Mouse (Mus musculus) heart, embryonic 16.5 days (tissue): ENCODE measurements around the gene Acbd6. TPM values are rescaled to one million over a fixed set of nuclear protein-coding genes. Genes with fewer than 3 reads are reported as not detected.

ENCODE experiments used
- ATAC-seq: fragments of 200-750 bp; cut with Nextera tagmentation; replicated peaks from 2 replicates; pipeline ENCODE4 v1.8.0; 2017; ENCODE audit warnings: moderate number of reproducible peaks; ENCODE audit not compliant: insufficient read depth, low FRiP score; ENCODE audit errors: extremely low read depth
- H3K27ac ChIP-seq: fragments of 300-500 bp; sonication (generic); 2 replicates; pipeline ENCODE4 v1.5.1; 2014; ENCODE audit warnings: mild to moderate bottlenecking, low read length, control low read depth, moderate library complexity
- H3K27me3 ChIP-seq: fragments of 300-500 bp; sonication (generic); 2 replicates; pipeline ENCODE4 v1.6.1; 2014; ENCODE audit warnings: low read length, mixed read lengths; ENCODE audit not compliant: control insufficient read depth, insufficient read depth
- H3K36me3 ChIP-seq: fragments of 300-500 bp; sonication (generic); 2 replicates; pipeline ENCODE4 v1.6.1; 2014; ENCODE audit not compliant: control insufficient read depth, insufficient read depth
- H3K4me1 ChIP-seq: fragments of 300-500 bp; sonication (generic); 2 replicates; pipeline ENCODE4 v1.6.1; 2014; ENCODE audit warnings: low read length, mixed read lengths; ENCODE audit not compliant: control insufficient read depth, insufficient read depth
- H3K4me2 ChIP-seq: fragments of 300-500 bp; sonication (generic); 2 replicates; pipeline ENCODE4 v1.6.1; 2014; ENCODE audit warnings: low read depth, mild to moderate bottlenecking, control low read depth, low read length
- H3K4me3 ChIP-seq: fragments of 300-500 bp; sonication (generic); 2 replicates; pipeline ENCODE4 v1.5.1; 2014; ENCODE audit warnings: mild to moderate bottlenecking, control low read depth, low read length
- H3K9ac ChIP-seq: fragments of 300-500 bp; sonication (generic); 2 replicates; pipeline ENCODE4 v1.6.1; 2014; ENCODE audit warnings: low read length, control low read depth
- H3K9me3 ChIP-seq: fragments of 300-500 bp; sonication (generic); replicated peaks from 2 replicates; pipeline ENCODE4 v1.6.1; 2016; ENCODE audit warnings: low read length; ENCODE audit not compliant: control insufficient read depth
- WGBS: fragments of 180-500 bp; shearing (Covaris S2); extraction: QIAGEN DNeasy Blood & Tissue Kit; methylation state at CpG from one replicate; pipeline ENCODE4 v1.1.7; 2014; 5-methylcytosine and 5-hydroxymethylcytosine counted together
- polyA plus RNA-seq: library from polyadenylated mRNA; unstranded; fragments of >200 nt; fragmentation: Nextera tagmentation; extraction: Ambion mirVana; gene quantifications from 2 replicates; pipeline ENCODE4 v1.2.1, GENCODE M21; 2015

Acbd6 gene
- 50.5 and 55.4 TPM in 2 replicates for polyA plus RNA-seq

DNA sequence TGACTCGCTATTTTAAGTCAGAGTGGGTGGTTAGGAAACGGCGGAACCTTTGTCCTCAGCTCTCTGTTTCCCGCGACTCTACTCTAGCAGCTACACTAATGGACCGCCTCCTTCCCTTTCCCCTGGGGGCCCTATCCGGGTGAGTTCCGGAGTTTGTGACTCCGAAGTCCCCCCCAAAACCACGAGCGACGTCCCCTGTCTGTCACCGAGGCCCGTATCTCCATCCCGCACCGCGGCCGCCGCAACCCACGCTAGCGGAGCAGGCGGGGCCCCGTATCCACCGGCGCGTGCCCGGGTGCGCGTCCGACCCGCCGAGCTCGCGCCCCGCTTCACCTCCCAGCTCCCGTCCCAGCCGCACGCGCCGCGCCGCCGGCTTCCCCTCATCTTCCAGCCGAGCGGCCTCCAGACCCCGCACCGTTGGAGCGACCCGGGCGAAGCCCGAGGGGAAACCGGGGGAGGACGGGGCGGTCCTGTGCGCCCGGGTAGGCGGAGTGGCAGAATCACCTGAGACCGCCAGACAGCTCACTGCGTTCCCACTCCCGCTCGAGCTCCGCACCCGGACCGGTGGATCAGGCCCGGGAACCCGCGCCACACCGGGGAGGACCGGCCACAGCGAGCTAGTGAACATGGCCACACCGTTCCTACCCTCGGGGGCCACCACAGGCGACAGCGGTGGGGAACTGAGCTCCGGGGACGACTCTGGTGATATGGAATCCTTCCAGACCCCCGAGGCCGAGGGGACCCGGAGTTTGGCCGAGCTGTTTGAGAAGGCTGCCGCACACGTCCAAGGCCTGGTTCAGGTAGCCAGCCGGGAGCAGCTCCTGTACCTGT, at the start of gene Acbd6:
TSS of gene Acbd6 (plus strand) at position 109 of the 831 bp plus-strand sequence.
- 0 out of 2 replicates have a peak, but pooled peaks cover 2% of the 10 kb centered on the region for H3K36me3 ChIP-seq
- H3K4me1 ChIP-seq, result peaks cover 15% of the 10 kb centered on the region
- peak within 1 kb of the TSS; percentile 78 for H3K27ac ChIP-seq
- ATAC-seq, result peak; percentile 85
- peak within 1 kb of the TSS; percentile 96 for H3K9ac ChIP-seq
- H3K4me2 ChIP-seq, result peak within 1 kb of the TSS; percentile 79
- WGBS, result under 1% methylated on average over 83 of the region's 83 CpGs
- H3K9me3 ChIP-seq, result no peaks in the 10 kb centered on the region
- H3K4me3 ChIP-seq, result peak within 1 kb of the TSS; percentile 79
- no peaks in the 10 kb centered on the region for H3K27me3 ChIP-seq

DNA sequence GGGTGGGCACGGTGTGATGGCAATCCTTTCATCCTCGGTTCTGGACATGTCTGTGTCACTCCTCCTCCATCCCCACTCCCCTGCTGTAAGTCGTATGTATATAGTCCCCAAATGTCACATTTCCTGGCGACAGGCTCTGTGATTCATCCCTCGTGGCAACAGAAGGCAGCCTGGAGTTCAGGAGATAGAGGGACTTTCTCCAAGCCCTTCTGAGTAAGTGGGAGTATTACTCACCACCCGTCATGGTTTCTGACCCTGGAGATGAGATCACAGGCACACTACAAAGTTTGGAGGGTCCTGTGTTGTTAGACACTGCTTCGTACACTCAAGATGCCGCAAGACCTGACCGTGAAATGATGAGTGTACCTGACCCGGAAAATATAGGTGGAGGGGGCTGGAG, 47.7 kb upstream of the Acbd6 start:
- no peak overlapping the region for H3K9ac ChIP-seq
- no peak for ATAC-seq
- H3K4me1 ChIP-seq, result peaks cover 4% of the 10 kb centered on the region
- no peak overlapping the region for H3K4me2 ChIP-seq
- no peak overlapping the region for H3K4me3 ChIP-seq
- no peaks in the 10 kb centered on the region for H3K36me3 ChIP-seq
- WGBS, result 52% methylated on average over 10 of the region's 10 CpGs
- H3K27ac ChIP-seq, result no peak overlapping the region
- no peaks in the 10 kb centered on the region for H3K9me3 ChIP-seq
- no peaks in the 10 kb centered on the region for H3K27me3 ChIP-seq

- Histone ChIP-seq H3K9ac (no peak overlapping the region), H3K36me3 (no peaks in the 10 kb centered on the region), H3K4me1 (no peaks in the 10 kb centered on the region), H3K4me3 (no peak overlapping the region), H3K9me3 (peaks cover 7% of the 10 kb centered on the region), H3K27me3 (no peaks in the 10 kb centered on the region), H3K4me2 (no peak overlapping the region), H3K27ac (no peak overlapping the region)
- WGBS, result 89% methylated on average over 4 of the region's 4 CpGs
- ATAC-seq, result no peak
These were observed 42.1 kb upstream of the Acbd6 start for GRCm38 (mm10) chr1:155515866-155516265.

DNA sequence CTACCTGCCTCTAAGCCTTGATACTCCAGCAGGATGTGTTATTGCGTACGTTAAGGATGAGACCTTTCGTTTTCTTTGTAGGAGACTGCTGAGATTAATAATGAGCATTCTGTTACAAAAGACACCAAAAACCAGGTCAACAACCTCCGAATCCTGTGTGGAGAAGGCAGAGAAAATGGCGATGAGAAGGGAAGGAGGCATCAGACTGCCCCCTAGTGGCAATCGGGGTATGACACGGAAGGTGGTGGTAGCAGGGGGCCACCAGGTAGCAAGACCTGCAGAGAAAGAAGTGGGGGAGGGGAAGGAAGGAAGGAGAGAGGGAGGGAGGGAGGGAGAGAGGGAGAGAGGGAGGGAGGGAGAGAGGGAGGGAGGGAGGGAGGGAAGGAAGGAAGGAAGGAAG, 41.3 kb upstream of the Acbd6 start:
- H3K9me3 ChIP-seq, result peaks cover 7% of the 10 kb centered on the region
- ATAC-seq, result no peak
- 43% methylated on average over 7 of the region's 7 CpGs for WGBS
- no peak overlapping the region for H3K4me3 ChIP-seq
- H3K27ac ChIP-seq, result no peak overlapping the region
- H3K4me1 ChIP-seq, result no peaks in the 10 kb centered on the region
- no peak overlapping the region for H3K4me2 ChIP-seq
- H3K9ac ChIP-seq, result no peak overlapping the region
- no peaks in the 10 kb centered on the region for H3K36me3 ChIP-seq
- no peaks in the 10 kb centered on the region for H3K27me3 ChIP-seq

DNA sequence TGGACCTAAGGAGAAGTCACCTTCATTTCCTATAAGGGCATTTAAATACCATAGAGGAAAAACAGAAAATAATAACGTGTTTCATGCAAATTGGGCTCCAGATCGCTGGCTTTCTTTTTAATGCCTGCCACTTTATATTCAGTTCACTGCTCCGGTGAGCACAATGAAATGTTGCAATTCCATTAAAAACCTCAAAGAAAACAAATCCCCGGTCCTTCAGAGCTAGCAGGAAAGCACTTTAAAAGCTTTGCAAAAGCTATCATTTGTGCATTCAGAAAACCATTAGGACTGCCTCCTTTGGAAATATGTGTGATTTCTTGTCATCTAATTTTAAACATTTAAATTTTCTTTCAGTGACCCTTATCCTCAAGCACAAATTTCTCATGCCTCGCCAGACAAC, 40.9 kb upstream of the Acbd6 start:
- ATAC-seq, result no peak
- peaks cover 7% of the 10 kb centered on the region for H3K9me3 ChIP-seq
- no peak overlapping the region for H3K4me3 ChIP-seq
- H3K9ac ChIP-seq, result no peak overlapping the region
- H3K36me3 ChIP-seq, result no peaks in the 10 kb centered on the region
- H3K4me2 ChIP-seq, result no peak overlapping the region
- H3K27ac ChIP-seq, result no peak overlapping the region
- no peaks in the 10 kb centered on the region for H3K27me3 ChIP-seq
- WGBS, result 76% methylated on average over 5 of the region's 5 CpGs
- no peaks in the 10 kb centered on the region for H3K4me1 ChIP-seq

GRCm38 (mm10) chr1:155520285-155520684, 37.6 kb upstream of the Acbd6 start:
- no peak overlapping the region for H3K4me3 ChIP-seq
- 90% methylated on average over 4 of the region's 4 CpGs for WGBS
- H3K27me3 ChIP-seq, result no peaks in the 10 kb centered on the region
- no peak for ATAC-seq
- H3K36me3 ChIP-seq, result no peaks in the 10 kb centered on the region
- H3K9ac ChIP-seq, result no peak overlapping the region
- H3K9me3 ChIP-seq, result peaks cover 7% of the 10 kb centered on the region
- H3K27ac ChIP-seq, result no peak overlapping the region
- H3K4me2 ChIP-seq, result no peak overlapping the region
- no peaks in the 10 kb centered on the region for H3K4me1 ChIP-seq

GRCm38 (mm10) chr1:155522493-155522892, 35.4 kb upstream of the Acbd6 start:
- Histone ChIP-seq H3K27ac (no peak overlapping the region), H3K4me3 (no peak overlapping the region), H3K27me3 (no peaks in the 10 kb centered on the region), H3K4me1 (peaks cover 11% of the 10 kb centered on the region), H3K9me3 (peaks cover 7% of the 10 kb centered on the region), H3K36me3 (no peaks in the 10 kb centered on the region), H3K4me2 (no peak overlapping the region), H3K9ac (no peak overlapping the region)
- ATAC-seq, result no peak
- 65% methylated on average over 4 of the region's 4 CpGs for WGBS

- no peak for ATAC-seq
- Histone ChIP-seq H3K4me1 (peaks cover 33% of the 10 kb centered on the region), H3K9me3 (no peaks in the 10 kb centered on the region), H3K9ac (peak overlapping the region; percentile 31), H3K27me3 (no peaks in the 10 kb centered on the region), H3K36me3 (no peaks in the 10 kb centered on the region), H3K4me3 (0 out of 2 replicates have a peak overlapping the region, but pooled peaks have one; percentile 12), H3K27ac (no peak overlapping the region), H3K4me2 (peak overlapping the region; percentile 43)
- 43% methylated on average over 5 of the region's 5 CpGs for WGBS
These were observed 31.7 kb upstream of the Acbd6 start for GRCm38 (mm10) chr1:155526176-155526575.

GRCm38 (mm10) chr1:155527027-155527786, 30.7 kb upstream of the Acbd6 start:
- WGBS, result 19% methylated on average over 12 of the region's 12 CpGs
- Histone ChIP-seq H3K36me3 (no peaks in the 10 kb centered on the region), H3K27me3 (no peaks in the 10 kb centered on the region), H3K4me3 (peak overlapping the region; percentile 20), H3K9me3 (no peaks in the 10 kb centered on the region), H3K9ac (peak overlapping the region; percentile 26), H3K4me2 (peak overlapping the region; percentile 43), H3K27ac (peak overlapping the region; percentile 77), H3K4me1 (peaks cover 33% of the 10 kb centered on the region)
- ATAC-seq, result 0 out of 2 replicates have a peak, but pooled peaks have one; percentile 47
